Mouse (Mus musculus) heart, embryonic 11.5 days (tissue): ENCODE data around the gene Tfb1m. TPM values are rescaled to one million over a fixed set of nuclear protein-coding genes. Genes with fewer than 3 reads are reported as not detected.

Experiments used
- ATAC-seq: fragments of 200-750 bp; cut with Nextera tagmentation; replicated peaks from 2 replicates; pipeline ENCODE4 v1.8.0; 2017; ENCODE audit warnings: moderate library complexity; ENCODE audit not compliant: insufficient number of reproducible peaks, low FRiP score, low TSS enrichment
- H3K27ac ChIP-seq: fragments of 300-500 bp; sonication (generic); 2 replicates; pipeline ENCODE4 v1.5.1; 2014; ENCODE audit warnings: mild to moderate bottlenecking, low read depth, low read length
- H3K27me3 ChIP-seq: fragments of 300-500 bp; sonication (generic); 2 replicates; pipeline ENCODE4 v1.6.1; 2014; ENCODE audit warnings: mild to moderate bottlenecking, low read length, mixed read lengths; ENCODE audit not compliant: control insufficient read depth, insufficient read depth
- H3K36me3 ChIP-seq: fragments of 300-500 bp; sonication (generic); 2 replicates; pipeline ENCODE4 v1.6.1; 2014; ENCODE audit warnings: mild to moderate bottlenecking, low read length, moderate library complexity, mixed read lengths; ENCODE audit not compliant: control insufficient read depth, insufficient read depth
- H3K4me1 ChIP-seq: fragments of 300-500 bp; sonication (generic); 2 replicates; pipeline ENCODE4 v1.6.1; 2014; ENCODE audit warnings: low read length; ENCODE audit not compliant: control insufficient read depth, insufficient read depth
- H3K4me2 ChIP-seq: fragments of 300-500 bp; sonication (generic); 2 replicates; pipeline ENCODE4 v1.6.1; 2014; ENCODE audit warnings: mild to moderate bottlenecking, moderate library complexity
- H3K4me3 ChIP-seq: fragments of 300-500 bp; sonication (generic); 2 replicates; pipeline ENCODE4 v1.5.1; 2014; ENCODE audit warnings: low read depth, low read length
- H3K9ac ChIP-seq: fragments of 300-500 bp; sonication (generic); 2 replicates; pipeline ENCODE4 v1.6.1; 2014; ENCODE audit warnings: mild to moderate bottlenecking, low read depth, low read length, moderate library complexity
- H3K9me3 ChIP-seq: fragments of 300-500 bp; sonication (generic); replicated peaks from 2 replicates; pipeline ENCODE4 v1.6.1; 2016; ENCODE audit warnings: low read length; ENCODE audit not compliant: control insufficient read depth
- WGBS: fragments of 180-500 bp; shearing (Covaris S2); extraction: QIAGEN DNeasy Blood & Tissue Kit; methylation state at CpG from one replicate; pipeline ENCODE4 v1.1.7; 2014; ENCODE audit not compliant: insufficient replicate concordance; 5-methylcytosine and 5-hydroxymethylcytosine counted together
- polyA plus RNA-seq: library from polyadenylated mRNA; unstranded; fragments of >200 nt; fragmentation: Nextera tagmentation; extraction: Ambion mirVana; gene quantifications from 2 replicates; pipeline ENCODE4 v1.2.1, GENCODE M21; 2014

Tfb1m gene
- polyA plus RNA-seq, 1 experiment from 2014 or later: 21.0 TPM

DNA sequence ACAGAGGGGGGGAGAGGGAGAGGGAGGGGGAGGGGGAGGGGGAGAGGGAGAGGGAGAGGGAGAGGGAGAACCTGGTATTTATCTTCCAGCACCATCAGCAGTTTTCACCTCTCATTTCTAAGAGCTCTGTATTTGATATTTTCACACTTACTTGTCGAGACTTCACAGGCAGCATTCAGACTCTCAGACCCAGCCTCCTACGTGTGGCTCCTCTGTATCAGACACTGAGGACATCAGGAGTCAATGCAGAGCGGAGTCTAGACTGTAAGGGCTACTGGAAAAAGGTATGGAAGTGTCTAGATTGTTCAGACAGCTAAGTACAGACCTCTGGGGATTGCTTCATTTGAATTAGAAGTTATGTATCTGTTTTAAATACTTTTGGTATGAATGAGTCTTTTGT lies 28.1 kb downstream of the Tfb1m start:
- Histone ChIP-seq H3K4me2 (no peak overlapping the region), H3K36me3 (no peaks in the 10 kb centered on the region), H3K27ac (no peak overlapping the region), H3K4me3 (no peak overlapping the region), H3K27me3 (no peaks in the 10 kb centered on the region), H3K9me3 (no peaks in the 10 kb centered on the region), H3K9ac (no peak overlapping the region), H3K4me1 (no peaks in the 10 kb centered on the region)
- ATAC-seq: no peak
- WGBS: 42% methylated on average over 3 of the region's 3 CpGs

DNA sequence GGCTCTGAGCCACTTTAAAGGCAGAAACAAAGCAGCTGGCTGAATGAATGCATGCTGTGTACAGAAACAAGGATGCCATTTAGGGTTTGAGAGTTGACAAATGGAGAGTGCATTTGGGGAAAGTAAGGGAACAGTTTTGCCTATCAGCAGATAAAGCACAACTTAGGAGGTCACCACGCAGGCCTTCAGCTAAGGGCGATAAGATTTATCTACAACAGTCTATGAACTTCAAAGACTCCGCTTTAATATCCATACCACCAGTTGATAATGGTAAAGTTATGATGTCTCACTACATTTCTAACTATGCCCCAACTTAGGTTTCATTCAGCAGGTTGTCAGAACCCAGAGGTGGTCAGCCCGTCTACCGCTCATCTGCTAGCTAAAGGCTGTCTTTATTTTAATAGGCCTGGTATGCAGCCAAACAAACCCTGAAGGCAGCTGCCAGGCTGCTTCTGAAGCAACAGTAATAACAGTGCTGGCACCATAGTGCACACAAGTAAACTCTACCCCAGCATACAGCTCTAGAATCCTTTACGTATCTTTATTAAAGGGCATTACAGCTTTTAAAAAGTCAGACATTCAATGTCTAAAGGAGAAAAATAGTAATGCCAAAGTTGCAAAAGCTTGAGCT lies 29.6 kb downstream of the Tfb1m start:
- H3K36me3 ChIP-seq: no peaks in the 10 kb centered on the region
- no peak overlapping the region for H3K4me3 ChIP-seq
- ATAC-seq: no peak
- WGBS: 56% methylated on average over 6 of the region's 6 CpGs
- H3K9me3 ChIP-seq: no peaks in the 10 kb centered on the region
- no peaks in the 10 kb centered on the region for H3K4me1 ChIP-seq
- H3K27ac ChIP-seq: no peak overlapping the region
- H3K27me3 ChIP-seq: no peaks in the 10 kb centered on the region
- H3K9ac ChIP-seq: no peak overlapping the region
- no peak overlapping the region for H3K4me2 ChIP-seq

DNA sequence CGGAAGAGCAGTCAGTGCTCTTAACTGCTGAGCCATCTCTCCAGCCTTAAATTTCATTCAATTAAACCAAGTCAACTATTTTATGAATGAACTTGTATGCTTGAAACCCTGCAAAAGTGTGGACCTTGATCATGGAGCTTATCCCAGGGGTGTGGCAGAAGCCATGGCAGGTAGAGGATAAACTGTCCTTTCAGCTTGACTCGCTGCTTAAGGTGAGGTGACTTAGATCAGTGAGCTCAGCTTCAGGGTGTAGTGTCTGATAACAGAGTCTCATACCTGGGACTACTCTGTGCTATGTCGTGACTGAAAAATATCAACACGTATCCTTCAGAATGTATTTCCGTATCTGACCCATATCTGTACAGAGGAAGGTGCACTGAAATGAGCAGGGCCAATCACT lies 37.2 kb downstream of the Tfb1m start:
- Histone ChIP-seq H3K4me2 (no peak overlapping the region), H3K4me3 (no peak overlapping the region), H3K9ac (no peak overlapping the region), H3K27me3 (no peaks in the 10 kb centered on the region), H3K36me3 (0 out of 2 replicates have a peak, but pooled peaks cover 3% of the 10 kb centered on the region), H3K27ac (no peak overlapping the region), H3K9me3 (no peaks in the 10 kb centered on the region), H3K4me1 (no peaks in the 10 kb centered on the region)
- no peak for ATAC-seq
- 90% methylated on average over 5 of the region's 5 CpGs for WGBS

DNA sequence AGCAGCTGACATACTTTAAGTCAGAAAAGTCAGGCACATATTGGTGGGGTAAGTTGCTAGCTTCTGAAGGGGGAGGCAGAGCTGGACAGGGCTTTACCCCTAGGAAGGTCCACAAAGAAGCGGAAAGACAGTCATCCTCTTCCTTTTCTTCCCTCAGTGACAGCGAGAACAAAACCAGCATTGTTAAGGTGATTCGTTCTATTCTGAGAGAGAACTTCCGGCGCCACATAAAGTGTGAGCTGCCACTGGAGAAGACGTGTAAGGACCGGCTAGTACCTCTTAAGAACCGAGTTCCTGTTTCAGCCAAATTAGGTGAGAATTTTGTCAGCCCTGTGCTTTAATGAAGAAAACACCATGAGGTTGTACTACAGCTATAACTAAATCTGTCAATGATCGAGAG lies 41.2 kb downstream of the Tfb1m start:
- H3K4me3 ChIP-seq: no peak overlapping the region
- H3K27me3 ChIP-seq: no peaks in the 10 kb centered on the region
- no peak overlapping the region for H3K9ac ChIP-seq
- H3K4me1 ChIP-seq: no peaks in the 10 kb centered on the region
- H3K4me2 ChIP-seq: no peak overlapping the region
- 83% methylated on average over 9 of the region's 9 CpGs for WGBS
- ATAC-seq: no peak
- 0 out of 2 replicates have a peak, but pooled peaks cover 6% of the 10 kb centered on the region for H3K36me3 ChIP-seq
- no peak overlapping the region for H3K27ac ChIP-seq
- H3K9me3 ChIP-seq: no peaks in the 10 kb centered on the region

DNA sequence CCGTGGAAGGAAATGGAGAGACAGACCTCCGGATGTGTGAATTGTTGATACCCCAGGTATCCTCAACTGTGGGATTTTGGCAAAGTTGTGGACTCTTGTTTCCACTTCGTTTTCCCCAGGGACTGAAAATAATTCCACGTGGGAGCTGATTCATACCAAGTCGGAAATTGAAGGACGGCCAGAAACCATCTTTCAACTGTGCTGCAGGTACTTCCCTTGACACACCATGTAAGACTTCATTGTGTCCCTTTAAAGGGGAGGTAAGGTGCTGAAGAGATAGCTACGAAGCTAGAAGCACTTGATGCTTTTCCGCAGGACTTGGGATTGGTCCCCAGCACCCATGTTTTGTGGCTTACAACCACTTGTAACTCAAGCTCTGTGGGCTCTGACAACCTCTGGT lies 41.7 kb downstream of the Tfb1m start:
- Histone ChIP-seq H3K4me3 (no peak overlapping the region), H3K4me1 (no peaks in the 10 kb centered on the region), H3K4me2 (no peak overlapping the region), H3K27me3 (no peaks in the 10 kb centered on the region), H3K9me3 (no peaks in the 10 kb centered on the region), H3K9ac (no peak overlapping the region), H3K36me3 (0 out of 2 replicates have a peak, but pooled peaks cover 6% of the 10 kb centered on the region), H3K27ac (no peak overlapping the region)
- 82% methylated on average over 8 of the region's 8 CpGs for WGBS
- ATAC-seq: no peak

DNA sequence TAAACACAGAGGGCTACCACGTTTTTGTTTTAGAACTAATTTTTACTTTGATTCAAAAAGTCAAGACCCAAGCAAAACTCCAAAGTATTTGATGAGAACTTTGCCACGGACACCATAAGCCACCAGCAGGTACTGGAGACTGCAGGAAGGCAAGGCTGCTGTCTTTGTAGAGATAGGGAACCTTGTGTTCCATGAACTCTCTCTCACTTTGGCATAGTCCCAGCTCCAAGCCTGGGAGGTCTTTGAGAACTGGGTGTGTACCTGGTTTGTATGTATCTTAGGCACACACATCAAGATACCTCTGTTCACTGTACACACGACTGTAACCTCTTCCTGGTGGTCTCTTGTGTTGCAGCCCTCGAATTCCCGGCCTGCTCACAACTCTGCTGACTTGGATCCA lies 43.3 kb downstream of the Tfb1m start:
- no peak overlapping the region for H3K27ac ChIP-seq
- no peak overlapping the region for H3K9ac ChIP-seq
- ATAC-seq: no peak
- 78% methylated on average over 5 of the region's 5 CpGs for WGBS
- H3K9me3 ChIP-seq: no peaks in the 10 kb centered on the region
- no peak overlapping the region for H3K4me2 ChIP-seq
- 0 out of 2 replicates have a peak, but pooled peaks cover 6% of the 10 kb centered on the region for H3K36me3 ChIP-seq
- no peak overlapping the region for H3K4me3 ChIP-seq
- H3K4me1 ChIP-seq: no peaks in the 10 kb centered on the region
- H3K27me3 ChIP-seq: no peaks in the 10 kb centered on the region

DNA sequence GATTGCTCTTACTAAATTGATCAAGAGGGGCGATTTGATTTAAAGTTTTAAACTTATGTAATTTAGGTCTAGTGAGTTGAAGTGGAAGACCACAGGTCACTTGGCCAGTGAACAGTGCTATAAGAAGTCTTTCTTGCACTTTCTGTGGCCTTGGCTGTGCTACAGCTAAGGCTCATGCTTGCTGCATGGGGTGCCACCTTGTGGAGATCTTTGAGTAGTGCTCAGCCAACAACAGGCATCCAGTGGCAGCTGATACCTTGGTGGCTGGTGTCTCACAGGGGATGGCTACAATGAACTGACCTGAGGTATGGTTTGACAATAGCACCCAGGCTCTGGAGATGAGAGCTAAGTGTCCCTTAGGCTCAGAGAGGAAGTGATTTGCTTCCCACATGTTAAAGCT lies 47.7 kb downstream of the Tfb1m start:
- Histone ChIP-seq H3K27me3 (no peaks in the 10 kb centered on the region), H3K9ac (no peak overlapping the region), H3K4me2 (no peak overlapping the region), H3K4me3 (no peak overlapping the region), H3K4me1 (no peaks in the 10 kb centered on the region), H3K9me3 (no peaks in the 10 kb centered on the region), H3K27ac (no peak overlapping the region), H3K36me3 (0 out of 2 replicates have a peak, but pooled peaks cover 3% of the 10 kb centered on the region)
- 13% methylated on average over 1 of the region's 1 CpGs for WGBS
- no peak for ATAC-seq

DNA sequence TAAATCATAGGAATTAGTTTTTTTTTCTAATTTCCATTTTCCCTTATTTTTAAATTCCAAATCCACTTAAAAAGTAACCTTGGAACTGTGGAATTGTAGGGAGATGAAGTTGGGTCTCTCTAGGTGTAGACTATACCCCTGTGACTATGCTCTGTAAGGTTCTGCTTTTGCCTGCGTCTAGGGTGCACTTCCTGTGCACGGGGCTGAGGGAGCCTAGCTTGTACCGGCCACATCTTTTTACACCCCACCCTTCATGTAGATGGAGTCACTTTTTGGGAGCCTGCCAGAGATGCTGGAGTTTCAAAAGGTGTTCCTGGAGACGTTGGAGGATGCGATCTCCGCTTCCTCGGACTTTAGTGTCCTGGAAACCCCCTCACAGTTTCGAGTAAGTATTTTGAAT lies 51.1 kb downstream of the Tfb1m start:
- no peak overlapping the region for H3K4me3 ChIP-seq
- H3K27me3 ChIP-seq: no peaks in the 10 kb centered on the region
- no peak for ATAC-seq
- H3K9me3 ChIP-seq: no peaks in the 10 kb centered on the region
- no peaks in the 10 kb centered on the region for H3K36me3 ChIP-seq
- 87% methylated on average over 8 of the region's 8 CpGs for WGBS
- no peak overlapping the region for H3K27ac ChIP-seq
- H3K4me2 ChIP-seq: no peak overlapping the region
- H3K4me1 ChIP-seq: no peaks in the 10 kb centered on the region
- H3K9ac ChIP-seq: no peak overlapping the region

DNA sequence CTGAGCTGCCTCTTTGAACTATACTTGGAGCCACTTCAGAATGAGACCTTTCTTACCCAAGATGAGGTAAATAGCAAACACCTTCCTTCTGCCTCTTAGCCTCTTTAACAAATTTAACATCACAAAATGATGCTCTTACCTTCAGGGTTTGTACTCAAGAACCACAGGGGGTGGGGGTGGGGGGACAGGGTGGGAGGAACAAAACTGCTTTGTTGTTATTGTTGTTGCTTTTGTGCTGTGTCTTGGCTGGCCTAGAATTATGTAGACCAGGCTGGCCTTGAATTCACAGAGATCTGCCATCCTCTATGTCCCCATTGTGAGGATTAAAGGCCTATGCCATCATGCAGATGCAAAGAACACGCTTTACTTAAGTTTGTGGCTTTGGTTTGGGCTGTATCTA lies 51.9 kb downstream of the Tfb1m start:
- H3K4me3 ChIP-seq: no peak overlapping the region
- no peak overlapping the region for H3K9ac ChIP-seq
- H3K4me1 ChIP-seq: no peaks in the 10 kb centered on the region
- ATAC-seq: no peak
- no peaks in the 10 kb centered on the region for H3K27me3 ChIP-seq
- no peak overlapping the region for H3K4me2 ChIP-seq
- WGBS: 85% methylated on average over 1 of the region's 1 CpGs
- no peaks in the 10 kb centered on the region for H3K36me3 ChIP-seq
- H3K27ac ChIP-seq: no peak overlapping the region
- H3K9me3 ChIP-seq: no peaks in the 10 kb centered on the region
